Mouse (Mus musculus) forebrain, postnatal 0 days (tissue): ENCODE results near the gene Pot1b. TPM values are rescaled to one million over a fixed set of nuclear protein-coding genes. Genes with fewer than 3 reads are reported as not detected.

Source experiments
- ATAC-seq: fragments of 200-750 bp; cut with Nextera tagmentation; 2 replicates; pipeline ENCODE4 v1.8.0; 2017; ENCODE audit warnings: mild to moderate bottlenecking, moderate library complexity
- DNase-seq: peaks from one replicate; pipeline ENCODE4 v3.0.0-alpha.2; 2015
- H3K27ac ChIP-seq: fragments of 300-500 bp; sonication (generic); 2 replicates; pipeline ENCODE4 v1.5.1; 2014; ENCODE audit warnings: low read depth, mild to moderate bottlenecking, antibody characterized with exemption, low read length, moderate library complexity, mixed read lengths
- H3K27me3 ChIP-seq: fragments of 300-500 bp; sonication (generic); 2 replicates; pipeline ENCODE4 v1.6.1; 2014; ENCODE audit warnings: mild to moderate bottlenecking, low read length, mixed read lengths; ENCODE audit not compliant: insufficient read depth
- H3K36me3 ChIP-seq: fragments of 300-500 bp; sonication (generic); 2 replicates; pipeline ENCODE4 v1.6.1; 2014; ENCODE audit warnings: mild to moderate bottlenecking, moderate library complexity; ENCODE audit not compliant: insufficient read depth
- H3K4me1 ChIP-seq: fragments of 300-500 bp; sonication (generic); 2 replicates; pipeline ENCODE4 v1.6.1; 2014; ENCODE audit warnings: antibody characterized with exemption; ENCODE audit not compliant: insufficient read depth
- H3K4me2 ChIP-seq: fragments of 300-500 bp; sonication (generic); 2 replicates; pipeline ENCODE4 v1.6.1; 2014; ENCODE audit warnings: low read depth, mild to moderate bottlenecking, moderate library complexity
- H3K4me3 ChIP-seq: fragments of 300-500 bp; sonication (generic); 2 replicates; pipeline ENCODE4 v1.5.1; 2014; ENCODE audit warnings: low read depth, low read length, mixed read lengths
- H3K9ac ChIP-seq: fragments of 300-500 bp; sonication (generic); 2 replicates; pipeline ENCODE4 v1.6.1; 2014; ENCODE audit warnings: mild to moderate bottlenecking
- H3K9me3 ChIP-seq: fragments of 300-500 bp; sonication (generic); 2 replicates; pipeline ENCODE4 v1.6.1; 2016; ENCODE audit warnings: low read length
- CTCF ChIP-seq: sonication (generic); IDR thresholded peaks from 2 replicates; pipeline ENCODE4 v1.5.1; 2016; ENCODE audit warnings: antibody characterized with exemption, control low read depth, low read depth
- WGBS: fragments of 180-500 bp; shearing (Covaris S2); extraction: QIAGEN DNeasy Blood & Tissue Kit; methylation state at CpG from one replicate; pipeline ENCODE4 v1.1.7; 2014; 5-methylcytosine and 5-hydroxymethylcytosine counted together
- polyA plus RNA-seq: library from polyadenylated mRNA; unstranded; fragments of >200 nt; fragmentation: Nextera tagmentation; extraction: Ambion mirVana; gene quantifications from 2 replicates; pipeline ENCODE4 v1.2.1, GENCODE M21; 2015
- total RNA-seq: library from RNA; depleted of rRNA; stranded (reverse); fragments of >200 nt; gene quantifications from 2 replicates; pipeline ENCODE4 v1.2.3, GENCODE M21; 2014; rRNA removed

Gene Pot1b
- total and polyA plus RNA-seq, 2 experiments from 2014 or later: 1.8 to 10.6 TPM

DNA sequence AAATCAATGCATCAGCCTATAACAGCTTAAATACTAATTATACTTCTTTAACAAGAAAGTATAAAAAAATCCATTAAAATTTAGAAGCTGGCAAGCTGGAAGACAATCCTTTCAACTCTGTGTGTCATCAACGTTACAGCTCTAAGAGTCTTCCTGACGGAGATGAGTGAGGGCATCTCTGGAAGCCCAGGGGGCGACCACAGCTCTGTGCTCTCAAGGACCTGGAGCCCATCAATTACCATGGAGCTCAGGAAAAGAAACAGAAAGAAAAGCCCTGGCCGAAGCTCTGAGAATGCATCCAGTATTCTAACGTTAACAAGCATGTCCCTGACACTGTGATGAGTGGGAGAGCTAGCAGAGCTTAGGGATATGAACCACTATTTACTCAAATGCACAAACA lies 9.6 kb downstream of the Pot1b start:
- Histone ChIP-seq H3K36me3 (peaks cover 7% of the 10 kb centered on the region), H3K27ac (no peak overlapping the region), H3K27me3 (no peaks in the 10 kb centered on the region), H3K9ac (no peak overlapping the region), H3K9me3 (no peaks in the 10 kb centered on the region), H3K4me2 (no peak overlapping the region), H3K4me1 (no peaks in the 10 kb centered on the region), H3K4me3 (no peak overlapping the region)
- ATAC-seq (no peak), DNase-seq (no peak)
- TF ChIP-seq CTCF: no peak
- 81% methylated on average over 5 of the region's 5 CpGs for WGBS

DNA sequence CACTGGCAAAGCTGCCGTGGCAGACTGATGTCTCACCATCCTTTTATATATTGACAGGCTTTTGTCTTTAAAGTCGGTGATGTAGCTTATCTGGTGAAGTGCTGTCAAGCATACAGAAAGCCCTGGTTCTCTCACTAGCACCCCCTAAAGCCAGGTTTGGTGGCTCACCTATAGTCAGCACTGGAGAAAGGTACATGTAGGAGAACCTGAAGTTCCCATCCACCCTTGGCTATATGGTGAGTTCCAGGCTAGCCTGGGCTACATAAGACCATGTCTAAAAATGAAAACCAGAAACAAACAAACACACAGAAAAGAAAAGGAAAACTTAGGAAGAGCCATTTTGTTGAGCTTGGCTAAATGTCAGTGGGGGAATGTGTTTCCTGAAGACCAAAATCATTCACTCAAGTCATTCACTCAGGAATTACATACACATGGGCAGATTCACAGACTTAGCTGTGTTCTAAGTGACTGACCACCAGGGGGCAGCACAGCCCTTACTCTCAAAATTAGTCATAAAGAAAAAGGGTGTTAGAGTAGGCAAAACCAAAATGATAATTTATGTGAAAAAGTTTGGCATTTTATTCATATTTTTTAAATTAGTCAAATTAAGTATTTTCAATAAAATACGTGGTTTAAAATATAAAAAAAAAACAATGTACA lies 10.1 kb downstream of the Pot1b start:
- ATAC-seq (peak; percentile 83), DNase-seq (peak; percentile 87)
- no peak overlapping the region for H3K9ac ChIP-seq
- H3K36me3 ChIP-seq: peaks cover 13% of the 10 kb centered on the region
- no peak overlapping the region for H3K27ac ChIP-seq
- H3K4me2 ChIP-seq: no peak overlapping the region
- no peaks in the 10 kb centered on the region for H3K4me1 ChIP-seq
- peak; percentile 82 for TF ChIP-seq CTCF
- no peak overlapping the region for H3K4me3 ChIP-seq
- H3K27me3 ChIP-seq: no peaks in the 10 kb centered on the region
- WGBS: 65% methylated on average over 3 of the region's 3 CpGs
- no peaks in the 10 kb centered on the region for H3K9me3 ChIP-seq

DNA sequence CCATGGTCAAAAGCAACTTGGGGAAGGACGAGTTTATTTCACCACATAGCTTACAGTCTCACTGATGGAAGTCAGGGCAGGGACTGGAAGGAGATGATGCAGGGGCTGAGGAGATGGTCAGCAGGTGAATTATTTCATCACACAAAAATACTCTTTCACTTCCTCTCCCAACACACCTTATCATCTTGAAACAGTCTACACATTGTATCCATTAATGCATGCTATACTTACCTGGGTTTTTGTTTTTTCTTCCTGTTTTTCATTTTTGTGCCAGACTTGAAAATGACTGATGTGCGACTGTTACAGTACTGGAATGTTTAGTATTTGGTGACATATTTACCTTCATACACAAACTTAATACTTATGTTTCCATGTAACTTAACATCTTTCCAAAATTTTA lies 13.0 kb downstream of the Pot1b start:
- no peak overlapping the region for H3K27ac ChIP-seq
- no peaks in the 10 kb centered on the region for H3K27me3 ChIP-seq
- no peak overlapping the region for H3K9ac ChIP-seq
- no peak overlapping the region for H3K4me2 ChIP-seq
- H3K9me3 ChIP-seq: no peaks in the 10 kb centered on the region
- WGBS: 91% methylated on average over 2 of the region's 2 CpGs
- DNase-seq (no peak), ATAC-seq (no peak)
- peaks cover 22% of the 10 kb centered on the region for H3K36me3 ChIP-seq
- H3K4me3 ChIP-seq: no peak overlapping the region
- H3K4me1 ChIP-seq: no peaks in the 10 kb centered on the region
- no peak for TF ChIP-seq CTCF

DNA sequence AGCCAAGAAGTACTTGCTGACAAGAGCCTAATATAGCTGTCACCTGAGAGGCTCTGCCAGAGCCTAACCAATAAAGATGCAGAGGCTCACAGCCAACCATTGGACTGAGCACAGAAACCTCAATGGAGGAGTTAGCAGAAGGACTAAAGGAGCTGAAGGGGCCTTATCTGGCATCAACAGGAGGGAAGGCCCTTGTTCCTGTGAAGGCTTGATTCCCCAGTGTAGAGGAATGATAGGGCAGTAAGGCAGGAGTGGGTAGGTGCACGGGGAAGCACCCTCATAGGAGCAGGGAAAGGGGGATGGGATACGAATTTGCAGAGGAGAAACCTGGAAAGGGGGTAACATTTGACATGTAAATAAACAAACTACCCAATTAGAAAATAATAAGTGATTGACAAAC lies 51.3 kb downstream of the Pot1b start:
- WGBS: 95% methylated on average over 2 of the region's 2 CpGs
- Histone ChIP-seq H3K27ac (no peak overlapping the region), H3K36me3 (peaks cover 27% of the 10 kb centered on the region), H3K4me3 (no peak overlapping the region), H3K9ac (no peak overlapping the region), H3K27me3 (no peaks in the 10 kb centered on the region), H3K4me2 (no peak overlapping the region), H3K9me3 (no peaks in the 10 kb centered on the region), H3K4me1 (no peaks in the 10 kb centered on the region)
- no peak for DNase-seq
- no peak for ATAC-seq
- no peak for TF ChIP-seq CTCF

DNA sequence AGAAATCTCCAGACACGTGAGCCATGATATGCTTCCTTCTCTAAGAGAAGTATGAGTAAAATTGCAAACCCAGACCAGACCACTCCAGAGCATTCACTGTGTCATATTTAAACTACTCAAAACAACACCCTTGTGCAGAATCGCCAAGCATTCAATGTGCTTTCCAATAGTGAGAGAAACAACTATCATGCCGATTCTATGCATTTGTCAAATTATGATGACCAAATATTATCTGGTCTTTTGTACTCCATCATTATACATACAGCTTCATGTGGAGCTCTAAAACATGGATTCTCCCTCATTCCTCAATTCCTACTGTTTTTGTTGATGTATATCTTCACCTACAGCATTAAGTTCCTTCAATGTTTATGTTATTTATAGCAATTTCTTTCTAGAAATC lies 87.3 kb downstream of the Pot1b start, which contains the start of gene Vmn2r118:
Gene Vmn2r118 (minus strand): TSS at position 101 of the 400 bp plus-strand sequence.
- Histone ChIP-seq H3K27me3 (no peaks in the 10 kb centered on the region), H3K4me1 (no peaks in the 10 kb centered on the region), H3K9me3 (no peaks in the 10 kb centered on the region), H3K4me3 (no peak within 1 kb of the TSS), H3K36me3 (no peaks in the 10 kb centered on the region), H3K9ac (no peak within 1 kb of the TSS), H3K4me2 (no peak within 1 kb of the TSS), H3K27ac (no peak within 1 kb of the TSS)
- no peak for ATAC-seq
- DNase-seq: no peak
- 81% methylated on average over 3 of the region's 3 CpGs for WGBS
- TF ChIP-seq CTCF: no peak

Other genes starting within 250 kb of the Pot1b start
- gene Vmn2r118, start 87.4 kb downstream of the Pot1b start, total RNA-seq: under 0.01 TPM in 1 of 2 replicates, not detected in the other
- not detected in 2 replicates for gene Vmn2r118, start 87.4 kb downstream of the Pot1b start, polyA plus RNA-seq
- gene Adgre4, start 37.4 kb upstream of the Pot1b start, total RNA-seq: 0.05 TPM in 1 of 2 replicates, not detected in the other
- 0.07 TPM in 1 of 2 replicates, not detected in the other for gene Adgre4, start 37.4 kb upstream of the Pot1b start, polyA plus RNA-seq
- 8.8 and 15.1 TPM in 2 replicates for gene Zfp119a, start 166.3 kb upstream of the Pot1b start, total RNA-seq
- gene Zfp119a, start 166.3 kb upstream of the Pot1b start, polyA plus RNA-seq: 4.6 and 6.9 TPM in 2 replicates
- 11.5 and 14.9 TPM in 2 replicates for gene Zfp959, start 179.5 kb upstream of the Pot1b start, total RNA-seq
- gene Zfp959, start 179.5 kb upstream of the Pot1b start, polyA plus RNA-seq: 6.2 and 8.4 TPM in 2 replicates
- gene Zfp119b, start 236.9 kb upstream of the Pot1b start, total RNA-seq: 5.7 and 6.5 TPM in 2 replicates
- gene Zfp119b, start 236.9 kb upstream of the Pot1b start, polyA plus RNA-seq: 5.4 and 6.0 TPM in 2 replicates
- 2.1 and 3.4 TPM in 2 replicates for gene Ebi3, start 240.0 kb upstream of the Pot1b start, total RNA-seq
- gene Ebi3, start 240.0 kb upstream of the Pot1b start, polyA plus RNA-seq: 6.4 and 7.7 TPM in 2 replicates
- gene Yju2, start 246.5 kb upstream of the Pot1b start, total RNA-seq: 12.9 and 15.2 TPM in 2 replicates
- 12.9 and 15.2 TPM in 2 replicates for gene Yju2, start 246.5 kb upstream of the Pot1b start, polyA plus RNA-seq